Mouse (Mus musculus) cerebral cortex, adult 2 months (tissue): Measurements from ENCODE around the gene Reep6.

Experiments
- WGBS: fragments of 180-500 bp; shearing (Covaris S2); methylation state at CpG from one replicate; pipeline ENCODE4 v1.1.7; 2018; 5-methylcytosine and 5-hydroxymethylcytosine counted together

Reep6 gene

DNA sequence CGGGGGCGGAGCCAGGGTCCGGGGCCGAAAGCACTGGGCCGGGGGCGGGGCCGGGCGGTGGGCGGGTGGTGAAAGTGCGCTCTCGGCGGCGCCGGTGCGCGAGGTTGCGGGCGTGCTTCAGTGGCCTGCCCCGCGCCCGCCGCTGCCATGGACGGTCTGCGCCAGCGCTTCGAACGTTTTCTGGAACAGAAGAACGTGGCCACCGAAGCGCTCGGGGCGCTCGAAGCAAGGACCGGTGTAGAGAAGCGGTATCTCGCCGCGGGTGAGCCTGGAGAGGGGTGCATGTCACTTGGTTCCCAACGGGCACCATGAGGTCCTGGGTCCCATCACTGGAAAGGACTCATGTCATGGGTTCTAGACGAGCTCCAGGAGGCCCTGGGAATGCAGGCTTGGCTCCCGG, 331 bp downstream of the Reep6 start:
- 2% methylated on average over 41 of the region's 41 CpGs for WGBS

- 73% methylated on average over 2 of the region's 2 CpGs for WGBS
Observed at GRCm38 (mm10) chr10:80330888-80331287, 1.1 kb downstream of the Reep6 start.

DNA sequence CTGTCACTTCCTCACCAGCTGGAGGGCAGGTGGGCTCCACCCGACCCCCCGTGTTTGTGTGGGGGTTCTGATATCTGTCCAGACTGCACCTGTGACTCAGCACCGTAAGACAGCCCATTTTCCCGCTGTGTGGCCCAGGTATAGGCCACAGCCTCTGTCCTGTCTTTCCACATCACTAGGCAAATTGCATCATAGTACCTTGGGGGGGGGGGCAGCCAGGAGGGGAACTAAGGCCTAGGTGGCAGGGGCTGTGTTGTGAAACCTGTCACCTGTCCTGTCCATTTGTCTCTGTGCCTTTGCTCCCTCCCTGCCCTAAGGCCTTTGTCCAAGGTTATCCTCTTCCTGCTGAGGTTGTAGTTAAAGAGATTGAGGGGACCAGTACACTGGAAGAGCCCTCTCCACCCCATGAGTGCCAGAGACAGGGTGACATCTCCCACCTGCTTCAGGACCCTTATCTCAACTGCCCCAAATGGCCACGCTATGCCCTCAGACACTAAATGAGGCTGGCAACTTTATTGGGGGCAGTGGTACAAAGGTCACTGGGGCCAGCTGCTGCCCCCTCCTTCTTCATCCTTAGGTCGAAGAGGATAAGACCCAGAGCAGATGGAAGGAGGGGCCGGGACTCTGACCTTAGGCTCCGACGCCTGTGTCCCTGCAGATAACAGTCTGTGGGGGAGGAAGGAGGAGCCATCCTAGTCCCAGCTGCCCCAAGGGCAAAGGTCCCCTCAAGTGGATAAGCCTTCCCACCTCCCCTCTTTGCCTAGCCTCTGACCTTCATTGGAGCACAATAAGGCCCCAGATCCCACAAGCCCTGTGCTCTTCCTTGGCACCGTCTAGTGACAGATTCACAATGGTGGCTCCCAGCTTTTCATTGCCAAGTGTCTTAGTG, 2.1 kb downstream of the Reep6 start:
- 83% methylated on average over 10 of the region's 10 CpGs for WGBS

DNA sequence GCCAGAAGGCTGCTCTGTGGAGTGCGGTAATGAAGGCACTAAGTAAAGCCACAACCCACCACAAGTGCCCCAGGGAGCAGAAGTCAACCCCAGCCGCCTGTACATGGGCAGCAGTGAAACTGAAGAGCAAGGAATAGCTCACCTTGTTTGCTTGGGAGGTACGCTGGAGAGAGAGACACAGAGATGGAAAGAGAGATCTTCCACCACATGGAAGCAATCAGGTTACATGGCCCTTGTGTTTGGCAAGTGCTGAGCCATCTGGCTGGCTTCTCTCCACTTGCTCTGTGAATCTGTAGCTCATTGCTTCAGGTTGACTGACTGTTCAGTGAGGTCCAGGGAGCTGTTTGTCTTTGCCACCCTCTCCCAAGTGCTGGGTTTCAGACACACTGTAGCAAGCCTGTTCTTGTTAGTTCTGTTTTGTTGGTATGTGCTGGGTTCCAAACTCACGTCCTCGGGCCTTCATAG, 2.8 kb downstream of the Reep6 start:
- 86% methylated on average over 5 of the region's 5 CpGs for WGBS

GRCm38 (mm10) chr10:80336263-80336662, 6.5 kb downstream of the Reep6 start:
- WGBS: 94% methylated on average over 12 of the region's 12 CpGs

- WGBS: 21% methylated on average over 19 of the region's 19 CpGs
Observed at GRCm38 (mm10) chr10:80339941-80340750, 10.4 kb downstream of the Reep6 start.

DNA sequence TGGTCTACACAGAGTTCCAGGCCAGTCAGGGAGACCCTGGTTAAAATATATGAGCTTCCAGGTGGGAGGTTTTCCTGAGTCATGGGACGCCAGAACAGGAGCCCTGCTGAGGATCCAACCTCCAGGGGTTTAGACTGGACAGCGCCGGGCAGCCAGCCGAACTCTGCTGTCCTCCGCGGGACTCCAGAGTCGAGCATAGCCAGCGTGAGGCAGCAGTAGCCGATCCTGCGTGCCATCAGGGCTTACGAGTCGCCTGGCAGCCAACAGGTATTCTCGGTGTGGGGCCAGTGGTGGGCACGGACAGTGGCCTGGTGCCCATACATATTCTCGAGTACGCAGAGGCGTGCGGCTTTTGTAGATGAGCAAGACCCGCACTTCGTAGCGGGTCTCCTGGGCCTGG, 11.3 kb downstream of the Reep6 start:
- 26% methylated on average over 21 of the region's 21 CpGs for WGBS

DNA sequence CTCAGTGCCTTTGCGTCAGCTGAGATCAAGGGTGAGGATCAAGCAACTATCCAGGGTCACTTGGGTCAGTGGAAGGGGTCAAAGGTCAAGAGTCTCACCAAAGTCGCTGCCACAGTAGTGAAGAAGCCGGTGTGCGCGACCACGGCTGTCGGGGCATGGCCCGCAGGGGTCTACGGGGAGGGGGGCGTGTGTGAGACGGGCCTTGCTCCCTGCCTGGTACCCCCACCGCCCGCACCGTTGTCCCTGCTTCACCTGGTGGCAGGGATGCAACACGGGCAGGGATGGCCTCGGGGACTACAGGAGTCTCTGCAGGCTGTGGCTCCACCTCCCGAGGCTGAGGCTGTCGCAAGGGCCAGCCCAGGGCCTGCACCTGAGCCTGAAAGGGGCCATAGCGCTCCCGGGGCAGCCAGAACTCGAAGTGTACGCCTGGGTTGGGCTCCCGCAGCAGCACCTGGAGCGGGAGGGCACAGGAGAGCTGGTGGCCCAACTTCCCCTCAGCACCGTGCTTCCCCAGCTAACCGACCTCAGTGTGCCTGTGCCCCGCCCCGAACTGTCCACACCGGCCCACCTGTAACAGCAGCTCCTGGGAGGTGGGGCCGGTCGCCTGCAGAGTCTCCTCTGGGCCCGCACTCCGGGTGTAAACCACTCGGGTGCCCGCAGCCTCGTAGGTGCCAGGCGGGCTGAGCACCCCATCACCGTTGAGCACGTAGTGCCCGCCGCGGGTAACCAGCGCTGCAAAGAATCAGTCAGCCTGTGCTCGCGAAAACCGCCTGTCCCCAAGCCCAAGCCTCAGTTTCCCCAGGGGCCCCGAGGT, 11.9 kb downstream of the Reep6 start:
- 8% methylated on average over 47 of the region's 47 CpGs for WGBS

- 5% methylated on average over 26 of the region's 26 CpGs for WGBS
Observed at GRCm38 (mm10) chr10:80342305-80342748, 12.6 kb downstream of the Reep6 start.

DNA sequence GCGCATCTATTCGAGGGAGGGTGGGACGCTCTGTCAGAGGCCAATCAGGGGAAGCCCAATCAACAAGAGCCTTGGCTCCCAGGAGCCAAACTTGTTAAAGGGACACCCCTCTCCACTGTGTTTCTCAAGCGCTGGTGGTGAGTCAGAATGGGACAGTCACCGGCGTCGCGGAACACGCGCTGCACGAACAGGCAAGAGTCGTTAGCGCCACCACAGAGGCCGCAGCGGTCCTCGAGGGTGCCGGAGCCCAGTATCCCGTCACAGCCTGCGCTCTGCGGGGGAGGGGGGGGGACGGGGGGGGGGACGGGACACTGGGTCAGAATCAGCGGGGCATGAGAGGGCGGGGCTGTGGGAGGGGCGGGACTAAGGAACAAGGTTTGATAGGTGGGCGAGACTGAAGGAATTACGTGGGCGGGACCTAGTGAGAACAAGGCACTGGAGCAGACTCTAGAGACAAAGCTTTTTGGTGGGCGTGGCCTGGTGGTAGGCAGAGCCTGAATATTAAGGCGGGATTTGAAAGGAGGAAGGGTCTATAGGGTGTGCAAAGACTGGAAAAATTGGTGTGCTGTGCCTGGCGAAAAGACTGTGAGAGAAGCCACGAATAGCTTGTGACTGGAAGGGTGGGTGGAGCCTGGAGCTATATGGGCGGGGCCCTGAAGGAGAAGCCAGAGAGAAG, 13.1 kb downstream of the Reep6 start:
- 1% methylated on average over 31 of the region's 33 CpGs for WGBS

DNA sequence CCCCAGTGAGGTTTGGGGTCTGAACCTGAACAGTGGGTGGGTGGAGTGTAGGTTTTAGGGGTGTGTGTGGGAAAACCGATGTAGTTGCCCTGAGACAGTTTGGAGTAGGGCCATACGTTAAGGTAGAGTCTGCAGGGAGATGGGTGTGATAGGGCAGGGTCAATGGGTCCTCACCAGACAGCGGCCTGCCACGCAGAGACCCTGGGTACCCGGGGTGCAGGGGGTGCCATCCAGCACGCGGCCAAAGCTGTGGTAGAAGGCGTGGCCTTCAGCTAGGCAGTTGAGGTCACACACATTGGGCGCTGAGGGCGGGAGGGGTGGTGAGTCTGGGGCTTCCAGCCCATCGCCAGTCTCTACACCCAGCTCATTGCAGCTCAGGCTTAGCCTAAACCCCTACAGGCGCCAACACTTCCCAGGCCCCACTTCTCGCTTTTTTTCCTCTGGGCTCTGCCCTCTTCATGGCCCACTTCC, 13.7 kb downstream of the Reep6 start:
- 39% methylated on average over 13 of the region's 13 CpGs for WGBS

- 40% methylated on average over 9 of the region's 9 CpGs for WGBS
Observed at GRCm38 (mm10) chr10:80344131-80344661, 14.4 kb downstream of the Reep6 start.

GRCm38 (mm10) chr10:80345122-80345521, 15.4 kb downstream of the Reep6 start:
- WGBS: 11% methylated on average over 16 of the region's 16 CpGs

DNA sequence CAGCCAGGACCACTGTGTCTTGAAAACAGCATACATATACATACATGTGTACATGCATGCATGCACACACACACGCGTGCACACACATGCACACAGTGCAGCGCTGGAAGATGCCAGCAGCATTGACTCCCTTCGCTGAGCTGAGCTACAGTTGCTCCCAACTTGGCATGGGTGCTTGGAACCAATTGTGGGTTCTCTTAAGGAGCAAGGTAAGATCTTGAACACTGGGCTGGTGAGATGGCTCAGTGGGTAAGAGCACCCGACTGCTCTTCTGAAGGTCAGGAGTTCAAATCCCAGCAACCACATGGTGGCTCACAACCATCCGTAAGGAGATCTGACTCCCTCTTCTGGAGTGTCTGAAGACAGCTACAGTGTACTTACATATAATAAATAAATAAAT, 16.2 kb downstream of the Reep6 start:
- WGBS: 83% methylated on average over 6 of the region's 6 CpGs

DNA sequence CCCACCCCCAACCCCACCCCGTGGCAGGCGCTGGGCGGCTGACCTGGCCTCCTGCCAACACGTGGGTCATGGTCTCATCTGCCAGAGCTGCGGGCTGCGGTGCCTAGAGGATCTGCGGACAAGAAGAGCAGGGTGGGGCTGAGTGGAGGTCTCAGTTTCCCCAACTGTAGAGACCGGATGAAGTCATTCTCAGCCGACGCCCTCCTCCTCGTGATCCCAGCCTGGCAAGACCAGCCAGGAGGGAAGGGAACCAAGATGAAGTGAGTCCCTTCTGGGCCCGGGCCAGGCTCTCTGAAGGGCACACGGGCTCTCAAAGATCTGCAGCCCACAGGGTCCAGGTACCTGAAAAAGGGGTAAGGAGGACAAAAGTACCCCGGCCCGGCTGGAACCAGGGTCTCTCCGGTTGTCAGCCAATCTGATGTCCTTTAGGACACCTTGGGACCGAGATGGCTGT, 17.8 kb downstream of the Reep6 start:
- WGBS: 7% methylated on average over 17 of the region's 17 CpGs

DNA sequence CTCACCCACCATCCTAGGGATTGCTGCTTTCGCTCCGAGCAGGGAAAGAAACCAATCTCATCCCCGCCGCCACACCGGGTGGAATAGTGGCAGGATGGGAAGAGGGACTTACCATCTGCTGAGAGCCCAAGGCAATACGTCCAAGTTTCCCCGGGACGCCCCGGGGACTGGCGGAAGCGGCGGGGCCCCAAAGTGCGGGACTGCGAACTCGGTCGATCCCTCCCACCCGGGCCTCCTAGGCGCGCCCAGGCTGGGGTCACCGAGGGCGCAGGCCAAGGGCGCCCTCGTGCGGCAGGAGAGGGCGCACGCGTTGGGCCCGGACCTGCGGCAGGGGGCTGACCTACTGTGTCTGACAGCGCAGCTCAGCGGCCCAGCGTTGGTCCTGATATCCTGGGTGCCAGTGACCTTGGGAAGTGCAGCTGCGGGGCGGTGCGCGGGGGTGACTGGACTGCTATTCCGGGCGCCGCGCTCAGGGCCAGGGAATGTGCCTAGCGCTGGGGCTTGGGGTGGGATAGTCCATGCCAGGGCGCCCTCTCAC, 18.6 kb downstream of the Reep6 start, which contains the start of gene Adamtsl5:
Gene Adamtsl5 (minus strand): TSS at position 169 of the 538 bp plus-strand sequence.
- WGBS: 1% methylated on average over 42 of the region's 42 CpGs

- WGBS: 22% methylated on average over 26 of the region's 26 CpGs
Observed at GRCm38 (mm10) chr10:80348981-80349380, 19.2 kb downstream of the Reep6 start.

DNA sequence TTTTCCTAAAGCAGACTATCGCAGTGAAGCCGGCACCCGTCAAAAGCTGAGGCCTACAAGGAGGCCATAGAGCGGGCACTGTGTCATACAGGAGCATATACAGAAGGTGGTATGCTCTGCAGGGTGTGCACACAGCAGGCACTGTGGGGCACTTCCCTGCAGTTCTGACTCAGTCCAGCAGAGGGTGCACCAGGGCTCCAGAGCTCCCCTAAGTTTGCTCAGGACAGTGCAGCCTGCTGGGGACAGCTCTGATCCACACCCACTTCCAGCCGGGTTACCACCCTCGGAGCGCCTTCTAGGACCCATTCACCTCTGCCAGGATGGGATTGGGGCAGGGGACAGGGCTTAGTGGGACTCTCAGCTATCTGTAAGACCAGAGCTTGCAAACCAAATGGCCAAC, 20.5 kb downstream of the Reep6 start:
- WGBS: 15% methylated on average over 7 of the region's 7 CpGs

GRCm38 (mm10) chr10:80351896-80352295, 22.1 kb downstream of the Reep6 start:
- WGBS: 40% methylated on average over 11 of the region's 11 CpGs

DNA sequence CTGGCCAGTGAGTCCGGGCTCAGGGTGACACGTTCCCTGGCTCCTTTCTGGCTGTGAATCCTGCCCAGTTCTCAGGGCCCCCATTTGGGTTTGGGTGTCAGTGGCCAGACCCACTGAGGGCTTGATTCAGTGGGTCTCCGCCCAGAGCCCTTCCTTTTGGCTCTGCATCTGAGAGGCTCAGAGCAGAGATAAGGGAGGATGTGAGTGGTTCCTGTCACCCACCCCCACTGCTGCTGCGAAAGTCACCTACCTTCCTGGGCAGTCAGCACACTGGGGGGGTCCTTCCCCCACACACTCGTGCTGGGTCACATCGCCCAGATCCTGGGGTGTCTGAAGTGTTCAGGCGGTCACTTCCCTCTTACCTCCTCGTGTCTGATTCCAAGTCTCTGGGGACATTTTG, 23.0 kb downstream of the Reep6 start:
- WGBS: 67% methylated on average over 8 of the region's 8 CpGs
